Mouse (Mus musculus): ENCODE measurements around the gene Wsb2. TPM values are rescaled to one million over a fixed set of nuclear protein-coding genes. Genes with fewer than 3 reads are reported as not detected.

The Wsb2 gene
- polyA plus RNA-seq, 1 experiment from 2014 or later, result 99.0 TPM

- 5% methylated on average over 6 of the region's 6 CpGs for WGBS
- peak overlapping the region; percentile 98 for H3K4me3 ChIP-seq
- H3K4me2 ChIP-seq, result peak overlapping the region; percentile 87
- peak overlapping the region; percentile 88 for H3K27ac ChIP-seq
- peak overlapping the region; percentile 98 for H3K9ac ChIP-seq
- H3K36me3 ChIP-seq (ENCODE audit: poor library complexity, severe bottlenecking), result peaks cover under 1% of the 10 kb centered on the region; the same call in 1 of the 2 replicates
- H3K9me3 ChIP-seq (replicated peaks), result no peaks in the 10 kb centered on the region
- H3K27me3 ChIP-seq, result no peaks in the 10 kb centered on the region
- peaks cover 58% of the 10 kb centered on the region for H3K4me1 ChIP-seq
- no peak for ATAC-seq
Observed at GRCm38 (mm10) chr5:117358248-117358630, 1.1 kb downstream of the Wsb2 start.

- peak overlapping the region; percentile 98 for H3K4me3 ChIP-seq
- ATAC-seq, result no peak
- H3K4me1 ChIP-seq, result peaks cover 58% of the 10 kb centered on the region
- no peaks in the 10 kb centered on the region for H3K9me3 ChIP-seq (replicated peaks)
- H3K9ac ChIP-seq, result no peak overlapping the region
- peaks cover 5% of the 10 kb centered on the region for H3K36me3 ChIP-seq (ENCODE audit: poor library complexity, severe bottlenecking)
- peak overlapping the region; percentile 87 for H3K4me2 ChIP-seq
- H3K27ac ChIP-seq, result no peak overlapping the region
- WGBS, result 36% methylated on average over 11 of the region's 11 CpGs
- no peaks in the 10 kb centered on the region for H3K27me3 ChIP-seq
Observed at GRCm38 (mm10) chr5:117358725-117359124, 1.6 kb downstream of the Wsb2 start.

DNA sequence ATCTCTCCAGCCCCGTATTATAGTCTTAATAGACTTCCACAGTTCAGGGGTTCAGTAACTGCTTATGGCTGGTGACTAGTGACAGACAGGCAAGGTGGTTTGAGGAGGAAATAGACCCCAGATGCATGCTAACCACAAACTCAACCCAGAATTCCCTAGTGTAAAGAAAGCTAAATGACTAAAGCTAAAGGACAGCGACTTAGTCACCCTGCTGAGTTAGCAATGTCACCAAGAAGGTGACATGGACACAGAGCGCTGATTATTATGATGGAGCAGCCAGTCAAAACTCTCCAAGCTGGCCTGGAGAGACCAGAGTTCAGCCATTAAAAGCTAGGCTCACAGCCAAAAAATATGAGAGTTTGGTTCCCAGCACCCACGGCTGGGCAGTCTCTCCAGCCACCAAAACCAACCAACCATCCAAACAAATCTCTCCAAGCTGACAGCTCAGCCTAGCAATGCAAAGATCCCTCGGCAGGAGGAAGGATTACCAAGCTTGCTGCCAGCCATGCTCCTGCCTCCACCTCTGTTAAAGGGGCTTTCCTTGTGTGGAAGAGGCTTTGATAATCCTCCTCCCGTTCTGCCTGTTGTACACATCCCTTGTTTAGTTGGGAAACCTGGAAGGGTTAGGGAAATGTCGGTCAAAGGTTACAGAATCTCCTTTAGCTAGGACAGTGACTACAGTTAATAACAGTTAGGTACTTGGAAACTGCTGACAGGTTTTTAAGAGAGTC lies 2.6 kb downstream of the Wsb2 start:
- H3K4me3 ChIP-seq, result no peak overlapping the region
- H3K27ac ChIP-seq, result peak overlapping the region; percentile 32; the same call in 1 of the 2 replicates

GRCm38 (mm10) chr5:117360228-117360515 lies 3.1 kb downstream of the Wsb2 start:
- peak overlapping the region; percentile 32; the same call in 1 of the 2 replicates for H3K27ac ChIP-seq
- H3K9ac ChIP-seq, result peak overlapping the region; percentile 43; the same call in 1 of the 2 replicates
- H3K36me3 ChIP-seq (ENCODE audit: poor library complexity, severe bottlenecking), result peaks cover 19% of the 10 kb centered on the region
- peak overlapping the region; percentile 34 for H3K4me2 ChIP-seq
- H3K9me3 ChIP-seq (replicated peaks), result no peaks in the 10 kb centered on the region
- 26% methylated on average over 13 of the region's 13 CpGs for WGBS
- H3K27me3 ChIP-seq, result no peaks in the 10 kb centered on the region
- no peak for ATAC-seq
- H3K4me1 ChIP-seq, result peaks cover 58% of the 10 kb centered on the region
- no peak overlapping the region for H3K4me3 ChIP-seq

More for the DNA sequence above, 2.6 kb downstream of the Wsb2 start:
- Histone ChIP-seq H3K4me1 (peaks cover 58% of the 10 kb centered on the region), H3K36me3 (ENCODE audit: poor library complexity, severe bottlenecking) (peaks cover 14% of the 10 kb centered on the region), H3K9ac (peak overlapping the region; percentile 43; the same call in 1 of the 2 replicates), H3K4me2 (peak overlapping the region; percentile 34), H3K9me3 (replicated peaks) (no peaks in the 10 kb centered on the region), H3K27me3 (no peaks in the 10 kb centered on the region)
- ATAC-seq, result no peak
- whole genome bisulfite sequencing, result 34% methylated on average over 7 of the region's 7 CpGs

GRCm38 (mm10) chr5:117360631-117361541 lies 3.8 kb downstream of the Wsb2 start:
- Histone ChIP-seq H3K27ac (peak overlapping the region; percentile 35), H3K4me1 (peaks cover 52% of the 10 kb centered on the region), H3K4me2 (peak overlapping the region; percentile 34), H3K27me3 (no peaks in the 10 kb centered on the region), H3K4me3 (no peak overlapping the region), H3K9me3 (replicated peaks) (no peaks in the 10 kb centered on the region), H3K36me3 (ENCODE audit: poor library complexity, severe bottlenecking) (peaks cover 25% of the 10 kb centered on the region), H3K9ac (peak overlapping the region; percentile 40; the same call in 1 of the 2 replicates)
- ATAC-seq, result no peak
- 21% methylated on average over 13 of the region's 13 CpGs for WGBS

DNA sequence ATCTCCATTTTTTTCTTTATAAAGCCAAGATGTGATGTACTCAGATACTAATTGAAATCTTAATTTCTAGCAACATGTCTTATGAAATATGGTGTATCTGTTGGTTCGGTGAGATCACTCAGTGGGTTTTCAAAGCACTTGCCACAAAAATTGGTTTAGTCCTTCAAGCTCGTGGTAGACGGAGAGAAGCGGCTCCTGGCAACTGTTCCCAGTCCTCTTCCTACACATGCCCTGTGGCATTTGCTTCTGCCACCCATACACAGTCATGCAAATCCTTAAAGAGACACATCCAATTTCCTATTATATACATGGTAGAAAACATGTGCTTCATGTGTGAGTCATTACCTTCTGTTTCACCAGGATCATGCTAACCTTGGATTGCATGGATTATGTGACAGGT lies 4.5 kb downstream of the Wsb2 start:
- Histone ChIP-seq H3K4me3 (no peak overlapping the region), H3K36me3 (ENCODE audit: poor library complexity, severe bottlenecking) (peaks cover 32% of the 10 kb centered on the region), H3K9ac (0 out of 2 replicates have a peak overlapping the region, but pooled peaks have one; percentile 40), H3K9me3 (replicated peaks) (no peaks in the 10 kb centered on the region), H3K4me1 (peaks cover 45% of the 10 kb centered on the region), H3K27ac (no peak overlapping the region), H3K4me2 (no peak overlapping the region), H3K27me3 (no peaks in the 10 kb centered on the region)
- 70% methylated on average over 4 of the region's 4 CpGs for WGBS
- ATAC-seq, result no peak

DNA sequence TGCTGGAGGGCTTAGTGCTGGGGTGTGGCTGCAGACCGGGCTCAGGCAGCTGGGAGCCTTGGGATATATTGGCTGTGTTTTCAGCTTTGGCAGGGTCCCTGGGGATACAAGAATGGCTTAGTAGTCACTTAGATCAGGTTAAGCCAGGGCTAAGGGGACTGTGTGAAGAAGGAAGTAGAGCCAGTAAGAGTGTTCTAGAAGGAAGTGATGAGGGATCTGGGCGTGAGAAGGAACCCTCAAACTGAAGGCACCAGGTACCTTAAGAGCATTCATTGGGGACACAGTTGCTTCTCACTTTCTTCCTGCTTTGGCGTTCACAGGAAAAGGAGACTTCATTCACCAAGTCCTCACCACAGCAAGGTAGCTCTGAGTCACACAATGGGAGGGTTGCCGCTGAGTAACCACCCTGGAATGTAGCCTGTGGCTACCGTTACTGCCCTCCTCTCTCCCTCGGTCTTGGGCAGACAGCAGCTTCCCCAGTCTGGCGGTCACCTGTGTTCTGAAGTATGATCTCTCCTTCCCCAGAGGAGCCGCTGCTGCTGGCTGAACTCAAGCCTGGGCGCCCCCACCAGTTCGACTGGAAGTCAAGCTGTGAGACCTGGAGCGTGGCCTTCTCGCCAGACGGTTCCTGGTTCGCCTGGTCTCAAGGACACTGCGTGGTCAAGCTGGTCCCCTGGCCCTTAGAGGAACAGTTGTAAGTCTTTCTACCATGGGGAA lies 6.1 kb downstream of the Wsb2 start:
- Histone ChIP-seq H3K4me3 (no peak overlapping the region), H3K27ac (no peak overlapping the region), H3K4me2 (no peak overlapping the region), H3K9me3 (replicated peaks) (no peaks in the 10 kb centered on the region), H3K4me1 (peaks cover 38% of the 10 kb centered on the region), H3K27me3 (no peaks in the 10 kb centered on the region), H3K36me3 (ENCODE audit: poor library complexity, severe bottlenecking) (peaks cover 45% of the 10 kb centered on the region), H3K9ac (0 out of 2 replicates have a peak overlapping the region, but pooled peaks have one; percentile 18)
- 56% methylated on average over 15 of the region's 15 CpGs for WGBS
- ATAC-seq, result no peak

DNA sequence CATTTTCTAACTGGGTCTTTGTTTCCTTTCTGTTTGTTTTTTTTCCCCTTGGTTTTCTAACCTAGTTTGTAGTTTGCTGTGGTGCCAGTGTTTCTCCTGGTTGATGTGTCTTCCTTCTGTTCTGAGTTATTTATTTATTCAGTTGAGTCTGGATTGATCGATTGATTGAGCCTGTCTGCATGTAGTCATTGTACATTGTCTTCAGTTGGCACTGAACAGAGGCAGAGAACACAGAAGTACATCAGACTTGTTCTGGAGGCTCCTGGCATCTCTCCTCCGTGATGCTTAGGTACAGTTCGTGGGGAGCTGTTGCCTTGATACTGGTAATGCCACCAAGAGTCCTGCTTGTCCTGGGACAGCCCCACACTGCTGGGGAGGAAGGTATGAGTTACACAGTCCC lies 7.7 kb downstream of the Wsb2 start:
- Histone ChIP-seq H3K36me3 (ENCODE audit: poor library complexity, severe bottlenecking) (peaks cover 61% of the 10 kb centered on the region), H3K4me3 (no peak overlapping the region), H3K27ac (no peak overlapping the region), H3K9me3 (replicated peaks) (no peaks in the 10 kb centered on the region), H3K4me2 (no peak overlapping the region), H3K27me3 (no peaks in the 10 kb centered on the region), H3K9ac (no peak overlapping the region), H3K4me1 (peaks cover 22% of the 10 kb centered on the region)
- WGBS, result 92% methylated on average over 3 of the region's 3 CpGs
- ATAC-seq, result no peak

GRCm38 (mm10) chr5:117365904-117366561 lies 8.9 kb downstream of the Wsb2 start:
- ATAC-seq, result no peak
- no peak overlapping the region for H3K4me2 ChIP-seq
- WGBS, result 87% methylated on average over 13 of the region's 13 CpGs
- H3K9ac ChIP-seq, result no peak overlapping the region
- no peak overlapping the region for H3K27ac ChIP-seq
- H3K27me3 ChIP-seq, result no peaks in the 10 kb centered on the region
- peaks cover 73% of the 10 kb centered on the region for H3K36me3 ChIP-seq (ENCODE audit: poor library complexity, severe bottlenecking)
- H3K4me1 ChIP-seq, result peaks cover 10% of the 10 kb centered on the region
- no peaks in the 10 kb centered on the region for H3K9me3 ChIP-seq (replicated peaks)
- no peak overlapping the region for H3K4me3 ChIP-seq

- Histone ChIP-seq H3K4me3 (no peak overlapping the region), H3K9me3 (replicated peaks) (no peaks in the 10 kb centered on the region)
- 65% methylated on average over 8 of the region's 8 CpGs for WGBS
Observed at GRCm38 (mm10) chr5:117367206-117367605, 10.1 kb downstream of the Wsb2 start.

GRCm38 (mm10) chr5:117370592-117370991 lies 13.5 kb downstream of the Wsb2 start:
- no peak for ATAC-seq
- 95% methylated on average over 10 of the region's 10 CpGs for WGBS
- peaks cover 97% of the 10 kb centered on the region for H3K36me3 ChIP-seq (ENCODE audit: poor library complexity, severe bottlenecking)
- no peak overlapping the region for H3K27ac ChIP-seq
- no peaks in the 10 kb centered on the region for H3K27me3 ChIP-seq
- 0 out of 2 replicates have a peak overlapping the region, but pooled peaks have one; percentile 21 for H3K9ac ChIP-seq
- H3K4me2 ChIP-seq, result no peak overlapping the region
- H3K4me1 ChIP-seq, result no peaks in the 10 kb centered on the region
- H3K4me3 ChIP-seq, result no peak overlapping the region
- H3K9me3 ChIP-seq (replicated peaks), result no peaks in the 10 kb centered on the region

More at GRCm38 (mm10) chr5:117367206-117367605, 10.1 kb downstream of the Wsb2 start:
- H3K4me1 ChIP-seq, result no peaks in the 10 kb centered on the region
- H3K36me3 ChIP-seq (ENCODE audit: poor library complexity, severe bottlenecking), result peaks cover 85% of the 10 kb centered on the region
- ATAC-seq, result no peak
- H3K27ac ChIP-seq, result no peak overlapping the region
- H3K27me3 ChIP-seq, result no peaks in the 10 kb centered on the region
- H3K9ac ChIP-seq, result no peak overlapping the region
- no peak overlapping the region for H3K4me2 ChIP-seq
